9 mouse cellular contexts compared by ENCODE assay signal in genomic region chr6:7555688-7556476, GRCm38 (mm10). TPM values are rescaled to one million over a fixed set of nuclear protein-coding genes. Genes with fewer than 3 reads are reported as not detected.
DNase-seq lines count a peak whose midpoint lies in the region; ATAC-seq and TF ChIP-seq lines count a peak whose summit lies in the region.
"Had no signal": no experiment of that assay in that cellular context is flagged by ENCODE, and none has a peak within 500 bp of the region (broad histone marks: within the 10 kb centered on the region; RNA-seq: fewer than 3 reads in every experiment).

No protein-coding gene starts in this region.

- no peaks in the 10 kb centered on the region for H3K9me3 ChIP-seq in kidney, embryonic 15.5 days (replicated peaks)
- H3K9me3 ChIP-seq in embryonic facial prominence, embryonic 13.5 days: no peaks in the 10 kb centered on the region
- H3K9me3 ChIP-seq in intestine, postnatal 0 days (ENCODE audit: control insufficient read depth): no peaks in the 10 kb centered on the region
- no peaks in the 10 kb centered on the region for H3K9me3 ChIP-seq in liver, embryonic 12.5 days (replicated peaks)

- peak overlapping the region; percentile 63 for H3K4me2 ChIP-seq in kidney, embryonic 15.5 days
- H3K4me2 ChIP-seq in embryonic facial prominence, embryonic 13.5 days: peak overlapping the region; percentile 69
- peak overlapping the region; percentile 57 for H3K4me2 ChIP-seq in intestine, postnatal 0 days (replicated peaks; ENCODE audit: low read depth)
- no peak overlapping the region for H3K4me2 ChIP-seq in liver, embryonic 12.5 days

- DNase-seq in kidney, postnatal 10 days: no peak
- peak; percentile 71 for DNase-seq in retina, postnatal 1 day
- DNase-seq in MN1 (ENCODE audit: low spot score): no peak
- DNase-seq in layer of hippocampus, adult 11-12 months (ENCODE audit: low spot score): no peak
- DNase-seq: thymus, adult 2 months had no signal

- no peak overlapping the region for H3K9ac ChIP-seq in kidney, embryonic 15.5 days
- H3K9ac ChIP-seq in embryonic facial prominence, embryonic 13.5 days: no peak overlapping the region; the same call in 1 of the 2 replicates
- no peak overlapping the region for H3K9ac ChIP-seq in intestine, postnatal 0 days (ENCODE audit: low read depth, low read length)
- H3K9ac ChIP-seq in liver, embryonic 12.5 days: no peak overlapping the region

- H3K4me3 ChIP-seq in kidney, embryonic 15.5 days (replicated peaks): peak overlapping the region; percentile 35
- H3K4me3 ChIP-seq in embryonic facial prominence, embryonic 13.5 days: peak overlapping the region; percentile 40
- no peak overlapping the region for H3K4me3 ChIP-seq in intestine, postnatal 0 days (ENCODE audit: low read depth, low read length)
- no peak overlapping the region for H3K4me3 ChIP-seq in liver, embryonic 12.5 days

- peaks cover 46% of the 10 kb centered on the region for H3K27me3 ChIP-seq in kidney, embryonic 15.5 days
- peaks cover 40% of the 10 kb centered on the region for H3K27me3 ChIP-seq in embryonic facial prominence, embryonic 13.5 days
- peaks cover 27% of the 10 kb centered on the region for H3K27me3 ChIP-seq in intestine, postnatal 0 days (replicated peaks; ENCODE audit: control insufficient read depth, insufficient read depth, low read length)
- peaks cover 43% of the 10 kb centered on the region for H3K27me3 ChIP-seq in liver, embryonic 12.5 days (replicated peaks)

- ATAC-seq in kidney, embryonic 15.5 days (replicated peaks; ENCODE audit: low FRiP score): 0 out of 2 replicates have a peak, but pooled peaks have one; percentile 46
- no peak for ATAC-seq in embryonic facial prominence, embryonic 13.5 days (ENCODE audit: insufficient number of reproducible peaks, insufficient read depth, low FRiP score, low TSS enrichment, low read depth)
- no peak for ATAC-seq in intestine, postnatal 0 days
- ATAC-seq in liver, embryonic 12.5 days: no peak

- peaks cover 19% of the 10 kb centered on the region for H3K4me1 ChIP-seq in kidney, embryonic 15.5 days
- peaks cover 28% of the 10 kb centered on the region for H3K4me1 ChIP-seq in embryonic facial prominence, embryonic 13.5 days
- no peaks in the 10 kb centered on the region for H3K4me1 ChIP-seq in intestine, postnatal 0 days (replicated peaks; ENCODE audit: control insufficient read depth, insufficient read depth, low read length)
- no peaks in the 10 kb centered on the region for H3K4me1 ChIP-seq in liver, embryonic 12.5 days

- H3K36me3 ChIP-seq in kidney, embryonic 15.5 days: no peaks in the 10 kb centered on the region
- no peaks in the 10 kb centered on the region for H3K36me3 ChIP-seq in embryonic facial prominence, embryonic 13.5 days
- H3K36me3 ChIP-seq in intestine, postnatal 0 days (ENCODE audit: control insufficient read depth, insufficient read depth): no peaks in the 10 kb centered on the region
- H3K36me3 ChIP-seq in liver, embryonic 12.5 days: no peaks in the 10 kb centered on the region

- TF ChIP-seq CTCF in intestine, postnatal 0 days (IDR thresholded peaks at IDR 0.05; ENCODE audit: low read depth): no peak

- H3K27ac ChIP-seq in kidney, embryonic 15.5 days: no peak overlapping the region
- H3K27ac ChIP-seq in embryonic facial prominence, embryonic 13.5 days: no peak overlapping the region
- H3K27ac ChIP-seq in intestine, postnatal 0 days (ENCODE audit: low read depth, low read length): no peak overlapping the region
- H3K27ac ChIP-seq in liver, embryonic 12.5 days: no peak overlapping the region

- 3% methylated on average over 25 of the region's 25 CpGs for WGBS in kidney, embryonic 15.5 days
- WGBS in embryonic facial prominence, embryonic 13.5 days: under 1% methylated on average over 25 of the region's 25 CpGs
- WGBS in intestine, postnatal 0 days: 4% methylated on average over 25 of the region's 25 CpGs
- 4% methylated on average over 25 of the region's 25 CpGs for WGBS in liver, embryonic 12.5 days (ENCODE audit: insufficient replicate concordance)

RNA-seq across cellular contexts. Expression of gene Tac1, which starts 1.2 kb away (rescaled TPM):
- polyA plus RNA-seq in kidney, embryonic 15.5 days (2015; fragmentation: Nextera tagmentation; extraction: Ambion mirVana): 0.24 and 0.49 TPM in 2 replicates
- polyA plus RNA-seq in embryonic facial prominence, embryonic 13.5 days (2015; fragmentation: Nextera tagmentation; extraction: Ambion mirVana): 17.8 and 18.3 TPM in 2 replicates
- polyA plus RNA-seq in intestine, postnatal 0 days (2015; fragmentation: Nextera tagmentation; extraction: Ambion mirVana): 49.3 and 51.4 TPM in 2 replicates
- 0.12 TPM in 1 of 2 replicates, not detected in the other for polyA plus RNA-seq in liver, embryonic 12.5 days (2016; fragmentation: Nextera tagmentation; extraction: Ambion mirVana)

Comparison
In these comparisons a context has a peak if more than half of its experiments do, and no peak if none do; other contexts are left out.
1. H3K4me3 ChIP-seq: peak in kidney, embryonic 15.5 days (single experiment) and embryonic facial prominence, embryonic 13.5 days (single experiment); none in intestine, postnatal 0 days (single experiment) and liver, embryonic 12.5 days (single experiment).
2. RNA of gene Tac1, which starts 1.2 kb away (polyA plus RNA-seq): 49.3 to 51.4 TPM in intestine, postnatal 0 days and 17.8 to 18.3 TPM in embryonic facial prominence, embryonic 13.5 days; 0.24 to 0.49 TPM in kidney, embryonic 15.5 days and 0.12 TPM in liver, embryonic 12.5 days; every median in the first group is over 10 times any median in the second.